Mouse (Mus musculus) lung, embryonic 16.5 days (tissue): ENCODE results near the gene Smarca2. TPM values are rescaled to one million over a fixed set of nuclear protein-coding genes. Genes with fewer than 3 reads are reported as not detected.

Experiments
- ATAC-seq: fragments of 200-750 bp; cut with Nextera tagmentation; 2 replicates; pipeline ENCODE4 v1.8.0; 2017; ENCODE audit warnings: low read depth, mild to moderate bottlenecking, moderate library complexity
- H3K27ac ChIP-seq: fragments of 300-500 bp; sonication (generic); 2 replicates; pipeline ENCODE4 v1.5.1; 2014; ENCODE audit warnings: mild to moderate bottlenecking, control low read depth, low read length
- H3K27me3 ChIP-seq: fragments of 300-500 bp; sonication (generic); 2 replicates; pipeline ENCODE4 v1.6.1; 2014; ENCODE audit warnings: low read depth, low read length, mixed read lengths; ENCODE audit not compliant: control insufficient read depth, insufficient read depth
- H3K36me3 ChIP-seq: fragments of 300-500 bp; sonication (generic); 2 replicates; pipeline ENCODE4 v1.6.1; 2014; ENCODE audit warnings: low read length; ENCODE audit not compliant: control insufficient read depth, insufficient read depth
- H3K4me1 ChIP-seq: fragments of 300-500 bp; sonication (generic); replicated peaks from 2 replicates; pipeline ENCODE4 v1.6.1; 2014; ENCODE audit warnings: low read length, mixed read lengths; ENCODE audit not compliant: control insufficient read depth, insufficient read depth
- H3K4me2 ChIP-seq: fragments of 300-500 bp; sonication (generic); 2 replicates; pipeline ENCODE4 v1.6.1; 2014; ENCODE audit warnings: low read depth, low read length, control low read depth
- H3K4me3 ChIP-seq: fragments of 300-500 bp; sonication (generic); 2 replicates; pipeline ENCODE4 v1.5.1; 2014; ENCODE audit warnings: mild to moderate bottlenecking, low read length, control low read depth
- H3K9ac ChIP-seq: fragments of 300-500 bp; sonication (generic); 2 replicates; pipeline ENCODE4 v1.6.1; 2014; ENCODE audit warnings: low read length, control low read depth
- H3K9me3 ChIP-seq: fragments of 300-500 bp; sonication (generic); 2 replicates; pipeline ENCODE4 v1.6.1; 2016; ENCODE audit warnings: low read length; ENCODE audit not compliant: control insufficient read depth
- WGBS: fragments of 180-500 bp; shearing (Covaris S2); extraction: QIAGEN DNeasy Blood & Tissue Kit; methylation state at CpG from one replicate; pipeline ENCODE4 v1.1.7; 2014; 5-methylcytosine and 5-hydroxymethylcytosine counted together
- polyA plus RNA-seq: library from polyadenylated mRNA; unstranded; fragments of >200 nt; fragmentation: Nextera tagmentation; extraction: Ambion mirVana; gene quantifications from 2 replicates; pipeline ENCODE4 v1.2.1, GENCODE M21; 2015

Smarca2 gene
- polyA plus RNA-seq: 47.6 and 48.1 TPM in 2 replicates

GRCm38 (mm10) chr19:26604755-26605300 lies at the start of gene Smarca2:
TSS of gene Smarca2 (plus strand) at chr19:26605050.
- Histone ChIP-seq H3K9me3 (no peaks in the 10 kb centered on the region), H3K9ac (peak within 1 kb of the TSS; percentile 84), H3K4me1 (peaks cover 8% of the 10 kb centered on the region), H3K36me3 (no peaks in the 10 kb centered on the region), H3K4me2 (peak within 1 kb of the TSS; percentile 85), H3K4me3 (peak within 1 kb of the TSS; percentile 79), H3K27ac (peak within 1 kb of the TSS; percentile 99), H3K27me3 (no peaks in the 10 kb centered on the region)
- ATAC-seq: peak; percentile 96
- WGBS: under 1% methylated on average over 45 of the region's 45 CpGs

GRCm38 (mm10) chr19:26564850-26565249 lies 40.0 kb upstream of the Smarca2 start:
- Histone ChIP-seq H3K4me1 (no peaks in the 10 kb centered on the region), H3K27ac (no peak overlapping the region), H3K4me3 (no peak overlapping the region), H3K4me2 (no peak overlapping the region), H3K36me3 (no peaks in the 10 kb centered on the region), H3K27me3 (no peaks in the 10 kb centered on the region), H3K9me3 (no peaks in the 10 kb centered on the region), H3K9ac (no peak overlapping the region)
- no peak for ATAC-seq
- 63% methylated on average over 2 of the region's 2 CpGs for WGBS

GRCm38 (mm10) chr19:26566109-26566508 lies 38.7 kb upstream of the Smarca2 start:
- Histone ChIP-seq H3K9ac (no peak overlapping the region), H3K9me3 (no peaks in the 10 kb centered on the region), H3K4me2 (no peak overlapping the region), H3K27ac (no peak overlapping the region), H3K4me3 (no peak overlapping the region), H3K27me3 (no peaks in the 10 kb centered on the region), H3K4me1 (no peaks in the 10 kb centered on the region), H3K36me3 (no peaks in the 10 kb centered on the region)
- 45% methylated on average over 9 of the region's 9 CpGs for WGBS
- no peak for ATAC-seq

GRCm38 (mm10) chr19:26568236-26568635 lies 36.6 kb upstream of the Smarca2 start:
- no peak for ATAC-seq
- H3K36me3 ChIP-seq: no peaks in the 10 kb centered on the region
- no peak overlapping the region for H3K27ac ChIP-seq
- no peaks in the 10 kb centered on the region for H3K27me3 ChIP-seq
- H3K9me3 ChIP-seq: no peaks in the 10 kb centered on the region
- H3K4me1 ChIP-seq: no peaks in the 10 kb centered on the region
- H3K4me2 ChIP-seq: no peak overlapping the region
- H3K4me3 ChIP-seq: no peak overlapping the region
- H3K9ac ChIP-seq: no peak overlapping the region
- 84% methylated on average over 5 of the region's 5 CpGs for WGBS

- WGBS: 88% methylated on average over 5 of the region's 5 CpGs
- Histone ChIP-seq H3K36me3 (no peaks in the 10 kb centered on the region), H3K4me2 (no peak overlapping the region), H3K9ac (no peak overlapping the region), H3K9me3 (no peaks in the 10 kb centered on the region), H3K27me3 (no peaks in the 10 kb centered on the region), H3K27ac (no peak overlapping the region), H3K4me1 (no peaks in the 10 kb centered on the region), H3K4me3 (no peak overlapping the region)
- no peak for ATAC-seq
These were observed 35.9 kb upstream of the Smarca2 start for GRCm38 (mm10) chr19:26568941-26569340.

- Histone ChIP-seq H3K4me1 (no peaks in the 10 kb centered on the region), H3K27me3 (no peaks in the 10 kb centered on the region), H3K4me3 (no peak overlapping the region), H3K36me3 (no peaks in the 10 kb centered on the region), H3K9me3 (no peaks in the 10 kb centered on the region), H3K4me2 (no peak overlapping the region), H3K9ac (no peak overlapping the region), H3K27ac (no peak overlapping the region)
- WGBS: 100% methylated on average over 1 of the region's 1 CpGs
- no peak for ATAC-seq
These were observed 35.4 kb upstream of the Smarca2 start for GRCm38 (mm10) chr19:26569461-26569860.

GRCm38 (mm10) chr19:26579645-26580044 lies 25.2 kb upstream of the Smarca2 start:
- H3K9ac ChIP-seq: no peak overlapping the region
- H3K27me3 ChIP-seq: no peaks in the 10 kb centered on the region
- no peak for ATAC-seq
- no peak overlapping the region for H3K27ac ChIP-seq
- H3K9me3 ChIP-seq: no peaks in the 10 kb centered on the region
- WGBS: 82% methylated on average over 5 of the region's 5 CpGs
- no peak overlapping the region for H3K4me2 ChIP-seq
- no peaks in the 10 kb centered on the region for H3K4me1 ChIP-seq
- no peaks in the 10 kb centered on the region for H3K36me3 ChIP-seq
- no peak overlapping the region for H3K4me3 ChIP-seq

GRCm38 (mm10) chr19:26580061-26580460 lies 24.8 kb upstream of the Smarca2 start:
- WGBS: 94% methylated on average over 1 of the region's 1 CpGs
- Histone ChIP-seq H3K27me3 (no peaks in the 10 kb centered on the region), H3K4me1 (no peaks in the 10 kb centered on the region), H3K9me3 (no peaks in the 10 kb centered on the region), H3K27ac (no peak overlapping the region), H3K36me3 (no peaks in the 10 kb centered on the region), H3K9ac (no peak overlapping the region), H3K4me3 (no peak overlapping the region), H3K4me2 (no peak overlapping the region)
- no peak for ATAC-seq

GRCm38 (mm10) chr19:26594661-26595060 lies 10.2 kb upstream of the Smarca2 start:
- no peak overlapping the region for H3K4me3 ChIP-seq
- no peak overlapping the region for H3K27ac ChIP-seq
- H3K4me2 ChIP-seq: no peak overlapping the region
- no peaks in the 10 kb centered on the region for H3K4me1 ChIP-seq
- H3K27me3 ChIP-seq: no peaks in the 10 kb centered on the region
- no peaks in the 10 kb centered on the region for H3K9me3 ChIP-seq
- H3K9ac ChIP-seq: no peak overlapping the region
- H3K36me3 ChIP-seq: no peaks in the 10 kb centered on the region
- ATAC-seq: no peak

- Histone ChIP-seq H3K27ac (no peak overlapping the region), H3K9me3 (no peaks in the 10 kb centered on the region), H3K27me3 (no peaks in the 10 kb centered on the region), H3K36me3 (no peaks in the 10 kb centered on the region), H3K4me2 (no peak overlapping the region), H3K4me1 (peaks cover 2% of the 10 kb centered on the region; the same call in 1 of the 2 replicates), H3K4me3 (no peak overlapping the region), H3K9ac (no peak overlapping the region)
- ATAC-seq: no peak
- 66% methylated on average over 4 of the region's 4 CpGs for WGBS
These were observed 3.4 kb upstream of the Smarca2 start for GRCm38 (mm10) chr19:26601459-26601858.
